Mouse (Mus musculus) hindbrain, embryonic 16.5 days (tissue): Measurements from ENCODE around the gene Zfp651. TPM values are rescaled to one million over a fixed set of nuclear protein-coding genes. Genes with fewer than 3 reads are reported as not detected.
A peak's percentile ranks its signal among the peaks of the same experiment; 100 is the strongest.

Experiments
- ATAC-seq: fragments of 200-750 bp; cut with Nextera tagmentation; 2 replicates; pipeline ENCODE4 v1.8.0; 2017; ENCODE audit warnings: moderate TSS enrichment, moderate library complexity
- H3K27ac ChIP-seq: fragments of 300-500 bp; sonication (generic); 2 replicates; pipeline ENCODE4 v1.5.1; 2014; ENCODE audit warnings: low read depth, mild to moderate bottlenecking, control low read depth, low read length, moderate library complexity
- H3K27me3 ChIP-seq: fragments of 300-500 bp; sonication (generic); replicated peaks from 2 replicates; pipeline ENCODE4 v1.6.1; 2014; ENCODE audit warnings: low read length; ENCODE audit not compliant: control insufficient read depth, insufficient read depth
- H3K36me3 ChIP-seq: fragments of 300-500 bp; sonication (generic); 2 replicates; pipeline ENCODE4 v1.6.1; 2014; ENCODE audit warnings: mild to moderate bottlenecking, low read length, moderate library complexity, mixed read lengths; ENCODE audit not compliant: control insufficient read depth, insufficient read depth
- H3K4me1 ChIP-seq: fragments of 300-500 bp; sonication (generic); 2 replicates; pipeline ENCODE4 v1.6.1; 2014; ENCODE audit warnings: low read depth, low read length; ENCODE audit not compliant: control insufficient read depth, insufficient read depth
- H3K4me2 ChIP-seq: fragments of 300-500 bp; sonication (generic); 2 replicates; pipeline ENCODE4 v1.6.1; 2014; ENCODE audit warnings: mild to moderate bottlenecking, low read length, control low read depth, moderate library complexity
- H3K4me3 ChIP-seq: fragments of 300-500 bp; sonication (generic); 2 replicates; pipeline ENCODE4 v1.5.1; 2014; ENCODE audit warnings: mild to moderate bottlenecking, low read length, control low read depth, moderate library complexity
- H3K9ac ChIP-seq: fragments of 300-500 bp; sonication (generic); 2 replicates; pipeline ENCODE4 v1.6.1; 2014; ENCODE audit warnings: low read depth, mild to moderate bottlenecking, control low read depth, low read length, moderate library complexity
- H3K9me3 ChIP-seq: fragments of 300-500 bp; sonication (generic); 2 replicates; pipeline ENCODE4 v1.6.1; 2014; ENCODE audit warnings: mild to moderate bottlenecking, low read length, moderate library complexity; ENCODE audit not compliant: control insufficient read depth
- WGBS: fragments of 180-500 bp; shearing (Covaris S2); extraction: QIAGEN DNeasy Blood & Tissue Kit; methylation state at CpG from one replicate; pipeline ENCODE4 v1.1.7; 2014; 5-methylcytosine and 5-hydroxymethylcytosine counted together
- polyA plus RNA-seq: library from polyadenylated mRNA; unstranded; fragments of >200 nt; fragmentation: Nextera tagmentation; extraction: Ambion mirVana; gene quantifications from 2 replicates; pipeline ENCODE4 v1.2.1, GENCODE M21; 2015

Gene Zfp651
- 15.0 and 22.8 TPM in 2 replicates for polyA plus RNA-seq

DNA sequence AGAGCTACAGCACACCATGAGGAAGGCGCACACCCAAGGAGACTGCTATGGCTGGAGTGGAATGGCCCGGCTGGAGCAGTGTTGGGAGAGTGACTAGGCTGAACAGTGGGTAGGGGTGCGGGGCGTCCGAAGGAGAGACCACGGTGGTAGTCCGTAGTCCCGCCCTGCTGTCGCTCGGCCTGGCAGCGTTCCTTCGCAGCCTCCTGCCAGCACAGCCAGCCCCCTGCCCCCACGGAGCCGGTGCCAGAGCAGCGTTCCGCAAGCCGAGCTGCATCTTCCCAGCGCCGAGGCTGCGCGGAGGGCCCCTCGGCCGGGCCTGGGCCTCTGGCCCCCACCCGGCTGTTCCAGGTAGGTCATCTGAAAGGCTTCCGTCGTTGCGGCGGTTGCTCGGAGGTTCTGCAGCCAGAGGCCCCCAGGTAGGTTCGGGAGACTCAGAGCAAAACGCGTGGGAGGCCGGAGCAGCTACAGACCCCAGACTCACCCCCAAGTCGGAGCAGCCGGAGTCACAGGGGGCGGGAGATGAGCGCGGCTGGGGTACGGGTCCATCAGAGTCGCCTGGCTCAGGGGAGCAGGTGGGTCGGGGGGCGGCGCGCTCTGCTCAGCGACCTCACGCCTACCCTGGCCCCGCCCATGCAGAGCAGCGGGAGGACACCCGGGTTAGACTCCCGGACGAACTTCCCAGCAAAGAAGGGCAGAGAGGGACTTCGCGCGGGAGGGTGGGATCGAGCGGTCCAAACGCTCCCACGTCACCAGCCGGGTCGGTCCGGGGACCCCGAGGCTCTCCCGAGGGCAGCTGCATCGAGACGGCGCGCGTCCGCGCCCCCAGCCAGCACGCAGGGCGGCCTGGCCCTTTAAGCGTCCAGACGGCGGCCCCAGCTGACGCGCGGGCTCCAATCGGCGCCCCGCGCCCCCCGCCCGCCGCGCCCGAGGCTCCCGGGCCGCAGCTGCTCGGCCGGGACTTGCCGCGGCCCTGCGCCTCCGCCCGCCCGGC lies at the start of gene Zfp651:
Zfp651 (plus strand) TSS at position 240 of the 991 bp plus-strand sequence.
- Histone ChIP-seq H3K4me3 (peak within 1 kb of the TSS; percentile 83), H3K4me1 (peaks cover 28% of the 10 kb centered on the region), H3K9ac (peak within 1 kb of the TSS; percentile 89), H3K9me3 (no peaks in the 10 kb centered on the region), H3K4me2 (peak within 1 kb of the TSS; percentile 90), H3K27ac (peak within 1 kb of the TSS; percentile 90), H3K36me3 (peaks cover 31% of the 10 kb centered on the region), H3K27me3 (no peaks in the 10 kb centered on the region)
- WGBS: under 1% methylated on average over 59 of the region's 97 CpGs
- peak; percentile 80 for ATAC-seq

DNA sequence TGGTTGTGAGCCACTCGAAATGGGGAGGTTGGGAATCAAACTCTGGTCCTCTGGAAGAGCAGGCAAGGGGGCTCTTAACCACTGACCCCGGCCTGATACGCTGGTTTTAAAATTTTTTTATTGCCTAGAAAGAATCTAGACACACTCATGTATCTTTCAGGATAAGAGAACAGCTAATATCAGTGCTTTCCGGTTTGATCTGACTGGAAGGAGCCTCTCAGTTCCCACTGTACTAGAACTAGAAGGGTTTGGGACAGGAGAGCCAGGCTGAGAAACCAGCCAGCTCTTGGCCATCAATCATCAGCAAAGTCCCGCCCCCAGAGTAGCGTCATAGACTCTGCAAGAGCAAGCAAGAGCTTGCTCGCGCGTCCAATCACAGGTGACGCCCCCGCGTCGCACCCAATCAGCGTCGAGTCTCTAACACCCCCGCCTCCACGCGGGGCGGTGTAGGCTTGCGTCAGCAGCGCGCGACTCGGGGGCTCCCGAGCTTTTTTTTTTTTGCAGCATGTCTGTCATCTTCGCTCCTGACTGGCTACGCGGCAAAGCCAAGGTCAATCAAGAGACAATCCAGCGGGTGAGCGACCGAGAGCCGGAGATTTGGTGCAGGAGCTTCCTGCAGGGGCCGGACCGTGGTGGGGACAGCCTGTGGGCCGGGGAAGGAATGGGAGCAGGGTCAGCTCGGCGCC lies 49.1 kb upstream of the Zfp651 start, which contains the start of gene Ss18l2:
Ss18l2 (plus strand) TSS at position 432 of the 686 bp plus-strand sequence.
- 5% methylated on average over 37 of the region's 37 CpGs for WGBS
- peak within 1 kb of the TSS; percentile 82 for H3K4me2 ChIP-seq
- peaks cover 7% of the 10 kb centered on the region for H3K36me3 ChIP-seq
- ATAC-seq: peak; percentile 97
- H3K9ac ChIP-seq: peak within 1 kb of the TSS; percentile 91
- peak within 1 kb of the TSS; percentile 95 for H3K27ac ChIP-seq
- no peaks in the 10 kb centered on the region for H3K9me3 ChIP-seq
- peaks cover 21% of the 10 kb centered on the region for H3K4me1 ChIP-seq
- peak within 1 kb of the TSS; percentile 93 for H3K4me3 ChIP-seq
- no peaks in the 10 kb centered on the region for H3K27me3 ChIP-seq

DNA sequence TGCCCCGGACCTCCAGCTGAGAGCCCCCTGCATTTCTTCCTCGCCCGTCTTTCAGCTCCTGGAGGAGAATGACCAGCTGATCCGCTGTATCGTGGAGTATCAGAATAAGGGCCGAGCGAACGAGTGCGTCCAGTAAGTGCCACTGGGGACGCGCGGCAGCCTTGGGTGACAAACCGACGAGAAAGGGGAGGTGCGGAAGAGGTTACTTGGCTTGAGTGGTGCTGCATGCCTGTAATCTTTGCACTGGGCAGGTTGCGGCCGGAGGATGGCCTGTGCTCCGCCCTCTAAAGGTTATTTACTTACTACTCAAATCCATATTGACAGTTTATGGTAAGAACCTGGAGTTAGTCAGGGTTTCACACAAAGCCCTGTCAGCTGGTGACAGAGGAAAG lies 48.5 kb upstream of the Zfp651 start:
- Histone ChIP-seq H3K4me3 (peak overlapping the region; percentile 93), H3K9ac (peak overlapping the region; percentile 91), H3K4me1 (peaks cover 16% of the 10 kb centered on the region), H3K36me3 (peaks cover 7% of the 10 kb centered on the region), H3K4me2 (peak overlapping the region; percentile 82), H3K9me3 (no peaks in the 10 kb centered on the region), H3K27ac (peak overlapping the region; percentile 95), H3K27me3 (no peaks in the 10 kb centered on the region)
- WGBS: 2% methylated on average over 18 of the region's 18 CpGs
- ATAC-seq: no peak

DNA sequence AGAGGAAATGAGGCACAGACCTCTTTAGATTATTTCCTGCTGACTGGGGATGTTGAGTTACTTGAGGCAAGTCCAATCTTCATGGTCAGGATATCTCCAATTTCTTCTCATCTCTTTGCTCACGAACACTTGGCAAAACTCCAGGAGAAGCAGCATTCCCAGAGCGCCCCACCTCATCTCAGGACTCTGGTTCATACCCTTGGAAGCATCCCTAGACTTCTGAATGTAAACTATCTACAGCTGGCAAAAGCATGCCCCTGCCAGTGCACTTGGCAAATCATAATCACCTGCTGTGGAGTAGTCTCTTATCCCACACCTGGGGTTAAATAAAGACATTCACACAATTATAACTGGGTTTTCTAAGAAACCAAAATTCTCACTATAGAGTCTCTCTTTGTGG lies 42.1 kb upstream of the Zfp651 start:
- no peak for ATAC-seq
- Histone ChIP-seq H3K27me3 (no peaks in the 10 kb centered on the region), H3K36me3 (peaks cover 7% of the 10 kb centered on the region), H3K9ac (no peak overlapping the region), H3K27ac (no peak overlapping the region), H3K4me2 (no peak overlapping the region), H3K9me3 (no peaks in the 10 kb centered on the region), H3K4me3 (no peak overlapping the region), H3K4me1 (peaks cover 8% of the 10 kb centered on the region)
- 89% methylated on average over 2 of the region's 2 CpGs for WGBS

DNA sequence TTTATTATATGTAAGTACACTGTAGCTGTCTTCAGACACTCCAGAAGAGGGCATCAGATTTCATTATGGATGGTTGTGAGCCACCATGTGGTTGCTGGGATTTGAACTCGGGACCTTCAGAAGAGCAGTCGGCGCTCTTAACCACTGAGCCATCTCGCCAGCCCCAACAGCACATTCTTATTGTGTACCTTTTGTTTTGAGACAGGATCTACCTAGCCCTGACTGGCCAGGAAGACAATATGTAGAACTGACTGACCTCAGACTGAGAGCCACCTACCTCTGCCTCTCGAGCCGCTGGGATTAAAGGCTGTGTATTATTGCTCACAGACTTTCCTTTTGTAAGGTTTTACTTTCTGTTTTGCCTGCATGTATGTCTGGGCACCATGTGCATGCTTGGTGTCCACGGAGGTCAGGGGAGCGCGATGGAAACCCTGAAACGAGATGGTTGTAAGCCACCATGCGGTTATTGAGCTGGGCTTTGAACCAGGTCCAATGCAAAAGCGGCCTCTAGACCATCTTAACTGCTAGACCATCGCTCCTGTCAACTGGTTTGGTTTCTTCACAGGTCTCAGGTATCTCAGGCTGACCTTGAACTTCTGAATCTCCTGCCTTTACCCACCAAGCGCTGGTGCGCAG lies 40.9 kb upstream of the Zfp651 start:
- Histone ChIP-seq H3K4me1 (peaks cover 7% of the 10 kb centered on the region), H3K4me2 (peak overlapping the region; percentile 64), H3K9ac (peak overlapping the region; percentile 99), H3K27me3 (no peaks in the 10 kb centered on the region), H3K27ac (peak overlapping the region; percentile 84), H3K36me3 (peaks cover 3% of the 10 kb centered on the region), H3K4me3 (peak overlapping the region; percentile 93), H3K9me3 (no peaks in the 10 kb centered on the region)
- peak; percentile 10 for ATAC-seq
- WGBS: 67% methylated on average over 15 of the region's 15 CpGs

DNA sequence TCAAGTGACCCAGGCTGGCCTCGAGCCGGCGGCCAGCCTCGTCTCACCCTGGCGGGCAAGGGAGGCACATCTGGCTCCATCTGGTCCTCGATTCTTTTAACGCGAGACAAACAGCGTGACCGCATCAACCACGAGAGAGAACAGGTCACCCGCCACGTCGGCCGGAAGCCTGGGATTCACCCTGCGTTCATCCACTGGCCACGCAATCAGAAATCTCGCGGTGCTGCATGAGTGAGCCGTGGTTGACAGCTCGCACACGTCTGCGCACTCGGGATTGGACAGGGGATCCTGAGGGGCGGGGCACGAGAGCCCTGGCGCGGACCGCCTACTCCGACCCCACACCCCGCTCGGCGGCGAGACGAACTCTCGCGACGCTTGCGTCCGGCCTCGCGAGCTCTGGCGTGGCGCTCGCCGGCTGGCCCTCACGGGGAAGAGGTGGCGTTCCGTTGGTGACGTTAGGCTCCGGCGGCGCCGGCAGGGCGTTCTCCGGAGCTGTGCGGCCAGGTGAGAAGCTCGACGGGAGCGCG lies 40.3 kb upstream of the Zfp651 start, which contains the start of gene Nktr:
Nktr (plus strand) TSS at position 378 of the 527 bp plus-strand sequence.
- Histone ChIP-seq H3K4me3 (peak within 1 kb of the TSS; percentile 93), H3K27ac (peak within 1 kb of the TSS; percentile 96), H3K4me2 (peak within 1 kb of the TSS; percentile 74), H3K9me3 (no peaks in the 10 kb centered on the region), H3K4me1 (peaks cover 7% of the 10 kb centered on the region), H3K9ac (peak within 1 kb of the TSS; percentile 99), H3K36me3 (no peaks in the 10 kb centered on the region), H3K27me3 (no peaks in the 10 kb centered on the region)
- peak; percentile 99 for ATAC-seq
- under 1% methylated on average over 48 of the region's 61 CpGs for WGBS

DNA sequence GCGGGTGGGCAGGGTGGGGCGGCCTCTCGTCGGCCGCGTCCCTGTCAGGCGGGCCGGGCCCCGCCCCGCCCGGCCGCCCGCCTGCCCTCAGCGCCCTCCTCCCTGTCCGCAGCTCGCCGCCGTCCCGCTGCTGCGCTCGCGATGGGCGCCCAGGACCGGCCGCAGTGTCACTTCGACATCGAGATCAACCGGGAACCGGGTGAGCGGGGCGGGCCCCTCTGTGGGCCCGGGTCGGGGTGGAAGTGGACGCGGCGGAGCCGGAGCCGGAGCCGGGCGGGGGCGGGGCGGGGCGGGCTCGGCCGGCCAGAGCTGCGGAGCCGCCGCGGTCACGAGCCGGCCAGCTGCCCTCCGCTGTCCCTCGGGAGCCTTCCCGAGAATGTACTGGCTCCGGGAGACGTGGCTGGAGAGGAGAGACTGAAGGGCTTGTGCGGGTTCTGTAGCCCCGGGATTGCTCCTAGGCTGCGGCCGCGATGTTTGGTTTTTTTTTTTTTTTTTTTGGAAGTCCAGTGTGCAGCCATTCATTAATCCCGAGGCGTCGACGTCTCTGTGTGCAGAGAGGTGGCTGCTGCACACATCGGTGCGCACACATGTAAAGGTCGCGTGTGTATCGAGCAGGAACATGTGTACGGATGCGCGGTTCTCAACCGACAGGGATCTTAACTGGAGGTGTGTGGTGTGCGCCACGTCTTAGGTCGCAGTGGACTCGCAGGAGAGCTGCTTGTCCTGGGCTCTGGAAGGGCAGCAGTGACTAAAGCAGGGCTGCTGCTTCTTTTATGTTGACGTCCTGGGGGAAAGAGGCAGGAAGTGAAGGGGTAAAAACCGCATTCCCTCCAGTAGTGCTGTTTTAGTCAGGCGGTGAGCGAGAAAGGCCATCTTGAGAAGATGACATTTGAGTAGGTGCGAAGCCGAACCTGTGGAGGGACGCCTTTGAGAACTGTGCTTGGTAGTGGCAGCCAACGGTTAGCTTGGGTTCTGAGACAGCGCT lies 39.5 kb upstream of the Zfp651 start:
- WGBS: under 1% methylated on average over 73 of the region's 87 CpGs
- Histone ChIP-seq H3K4me2 (peak overlapping the region; percentile 74), H3K27me3 (no peaks in the 10 kb centered on the region), H3K4me1 (peaks cover 7% of the 10 kb centered on the region), H3K9ac (peak overlapping the region; percentile 99), H3K27ac (peak overlapping the region; percentile 96), H3K9me3 (no peaks in the 10 kb centered on the region), H3K4me3 (peak overlapping the region; percentile 93), H3K36me3 (no peaks in the 10 kb centered on the region)
- ATAC-seq: peak; percentile 59

DNA sequence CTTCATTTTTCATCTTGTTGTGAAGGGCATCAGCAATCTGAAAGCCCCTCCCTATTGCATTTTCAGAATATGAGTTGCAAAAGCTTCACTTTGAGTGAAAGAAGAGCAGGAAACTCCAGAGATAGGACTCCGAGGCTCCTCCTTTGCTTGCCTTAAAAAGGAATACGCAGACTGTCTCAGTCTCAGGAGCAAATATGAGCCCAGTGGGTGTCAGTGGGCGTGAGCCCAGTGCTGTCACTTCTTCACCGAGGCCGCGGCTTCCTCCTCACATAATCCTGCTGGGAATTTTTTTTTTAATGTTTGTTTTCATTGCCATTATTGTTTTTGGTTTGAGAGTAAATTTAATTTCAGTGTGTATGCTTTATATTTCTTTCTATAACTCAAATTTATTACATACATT lies 18.6 kb upstream of the Zfp651 start:
- no peak overlapping the region for H3K9ac ChIP-seq
- 88% methylated on average over 6 of the region's 6 CpGs for WGBS
- peaks cover 26% of the 10 kb centered on the region for H3K36me3 ChIP-seq
- H3K4me1 ChIP-seq: no peaks in the 10 kb centered on the region
- no peak overlapping the region for H3K4me2 ChIP-seq
- no peak overlapping the region for H3K27ac ChIP-seq
- H3K27me3 ChIP-seq: no peaks in the 10 kb centered on the region
- H3K9me3 ChIP-seq: no peaks in the 10 kb centered on the region
- ATAC-seq: no peak
- no peak overlapping the region for H3K4me3 ChIP-seq
